Mouse (Mus musculus): ENCODE measurements around the gene Ezh1.

Ezh1 gene

GRCm38 (mm10) chr11:101226065-101226701 is at the start of gene Ezh1:
Ezh1 (minus strand) TSS chr11:101226463.
- peak; percentile 82 to 84 for DNase-seq (ENCODE audit: low spot score in 2 of 2)

- DNase-seq (ENCODE audit: low spot score in 2 of 2): no peak
These were observed 49.0 kb upstream of the Ezh1 start for GRCm38 (mm10) chr11:101275309-101275708.

GRCm38 (mm10) chr11:101272446-101272845 is 46.2 kb upstream of the Ezh1 start:
- DNase-seq (ENCODE audit: low spot score in 2 of 2): no peak

- no peak for DNase-seq (ENCODE audit: low spot score in 2 of 2)
These were observed 43.4 kb upstream of the Ezh1 start for GRCm38 (mm10) chr11:101269577-101270116.

DNA sequence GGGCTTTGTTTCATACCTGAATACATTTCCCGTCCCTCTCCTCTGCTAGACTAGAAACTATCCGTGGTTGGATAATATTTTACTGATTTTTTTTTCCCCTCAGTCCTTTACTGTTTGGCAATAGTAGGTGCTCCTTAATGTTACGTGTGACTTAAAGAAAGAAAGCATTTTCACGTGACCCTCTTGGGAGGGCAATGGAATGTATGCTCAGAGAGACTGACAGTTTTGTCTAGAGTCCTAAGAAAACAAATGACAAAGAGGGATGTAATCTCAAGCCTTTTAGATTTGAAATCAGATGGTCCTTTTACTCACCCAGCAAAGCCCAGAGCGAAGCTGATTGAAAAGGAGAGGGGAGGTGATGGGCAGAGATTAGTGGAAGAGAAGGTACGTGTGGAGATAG is 39.6 kb upstream of the Ezh1 start:
- no peak for DNase-seq (ENCODE audit: low spot score in 2 of 2)

- DNase-seq (ENCODE audit: low spot score in 2 of 2): no peak
These were observed 38.8 kb upstream of the Ezh1 start for GRCm38 (mm10) chr11:101264954-101265471.

DNA sequence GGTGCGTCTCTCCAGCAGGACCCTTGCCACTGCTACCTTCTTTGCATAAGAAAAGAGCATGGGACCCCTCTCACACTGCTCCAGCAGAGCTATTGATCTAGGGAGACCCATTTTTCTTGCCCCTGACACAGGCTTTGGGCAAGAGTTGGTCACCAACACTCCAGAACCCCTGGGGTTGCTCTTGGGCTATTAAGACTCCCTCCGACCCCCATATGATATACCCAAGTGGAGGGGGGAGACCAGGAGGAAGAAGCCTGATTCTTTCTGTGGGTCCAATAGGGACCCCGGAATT is 37.7 kb upstream of the Ezh1 start:
- DNase-seq (ENCODE audit: low spot score in 2 of 2): no peak

- no peak for DNase-seq (ENCODE audit: low spot score in 2 of 2)
These were observed 37.1 kb upstream of the Ezh1 start for GRCm38 (mm10) chr11:101263138-101263988.

DNA sequence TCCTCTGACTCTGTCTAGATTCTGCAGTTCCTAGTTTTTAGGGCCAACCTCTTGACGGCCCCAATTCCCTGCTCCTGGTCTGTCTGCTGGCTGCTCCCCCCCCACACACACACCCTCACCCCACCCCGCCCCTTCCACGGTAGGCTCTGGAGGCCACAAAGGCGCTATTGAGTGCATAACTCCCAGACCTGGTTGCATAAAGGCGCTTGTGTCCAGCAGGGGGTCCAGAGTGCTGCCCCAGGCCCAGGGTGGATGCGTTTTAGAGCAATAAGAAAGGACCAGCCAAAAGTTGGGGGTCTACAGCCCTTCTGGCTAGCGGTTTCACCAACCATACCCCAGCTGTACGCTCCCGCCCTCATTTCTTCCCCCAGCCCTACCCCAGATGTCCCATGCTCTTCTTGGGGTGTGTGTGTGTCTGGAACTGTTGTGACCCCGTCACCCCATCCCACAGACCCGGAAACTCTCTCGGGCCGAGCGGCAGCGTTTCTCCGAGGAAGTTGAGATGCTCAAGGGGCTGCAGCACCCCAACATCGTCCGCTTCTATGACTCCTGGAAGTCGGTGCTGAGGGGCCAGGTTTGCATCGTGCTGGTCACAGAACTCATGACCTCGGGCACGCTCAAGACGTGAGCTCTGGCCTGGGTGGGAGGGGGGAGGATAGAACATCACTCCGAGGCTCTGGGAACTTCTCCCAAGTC is 36.2 kb upstream of the Ezh1 start:
- no peak for DNase-seq (ENCODE audit: low spot score in 2 of 2)

DNA sequence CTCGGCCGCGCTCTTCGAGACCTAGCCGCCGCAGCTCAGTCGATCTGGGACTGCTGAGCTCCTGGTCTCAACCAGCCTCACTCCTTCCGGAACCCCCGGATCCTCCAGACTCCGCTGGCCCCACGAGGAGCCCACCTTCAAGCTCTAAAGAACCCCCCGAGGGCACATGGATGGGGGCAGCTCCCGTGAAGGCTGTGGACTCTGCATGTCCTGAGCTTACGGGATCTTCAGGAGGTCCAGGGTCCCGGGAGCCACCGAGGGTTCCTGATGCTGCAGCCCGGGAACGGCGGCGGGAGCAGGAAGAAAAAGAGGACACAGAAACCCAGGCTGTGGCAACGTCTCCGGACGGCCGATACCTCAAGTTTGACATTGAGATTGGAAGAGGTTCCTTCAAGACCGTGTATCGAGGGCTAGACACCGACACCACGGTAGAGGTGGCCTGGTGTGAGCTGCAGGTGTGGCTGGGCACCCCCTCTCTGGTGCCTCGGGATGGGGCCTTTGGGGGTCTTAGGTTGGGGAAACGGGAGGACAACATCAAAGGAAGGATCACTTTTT is 34.6 kb upstream of the Ezh1 start:
- DNase-seq (ENCODE audit: low spot score in 2 of 2): no peak

DNA sequence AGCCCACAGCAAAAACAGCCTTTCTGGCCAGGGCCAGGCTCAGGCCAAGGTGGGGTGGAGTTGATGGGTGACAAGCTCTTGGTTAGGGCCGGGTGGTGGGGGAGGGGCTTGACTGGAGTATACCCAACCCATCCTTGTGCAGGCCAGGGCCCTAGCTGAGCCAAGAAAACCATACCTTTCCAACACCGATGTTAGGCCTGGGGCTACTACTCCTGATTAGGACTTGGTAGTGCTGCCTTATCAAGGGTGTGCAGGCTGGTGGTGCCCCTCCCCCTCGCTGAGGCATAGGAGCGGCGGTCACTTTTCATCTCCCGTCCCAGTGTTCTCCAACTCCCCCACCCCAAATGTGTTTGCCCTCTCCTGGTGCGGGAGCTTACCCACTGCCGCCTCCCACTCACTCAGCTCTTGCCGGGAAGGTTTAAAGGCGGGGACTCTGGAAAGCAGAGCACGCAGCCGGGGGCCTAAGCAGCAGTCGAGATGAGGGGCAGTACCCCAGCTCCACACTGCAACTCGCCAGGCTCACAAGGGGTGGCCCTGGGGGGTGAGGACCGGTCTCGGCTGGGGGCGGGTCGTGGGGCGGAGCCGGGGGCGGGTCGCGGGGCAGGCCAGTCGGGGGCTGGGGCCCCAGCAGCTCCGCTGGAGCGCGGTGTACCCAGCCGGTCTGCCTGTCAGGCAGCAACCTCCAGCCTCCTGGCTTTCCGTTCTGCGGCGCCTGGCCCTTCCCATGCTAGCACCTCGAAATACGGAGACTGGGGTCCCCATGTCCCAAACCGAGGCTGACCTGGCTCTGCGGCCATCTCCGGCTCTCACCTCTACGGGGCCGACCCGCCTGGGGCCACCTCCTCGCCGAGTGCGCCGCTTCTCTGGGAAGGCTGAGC is 33.9 kb upstream of the Ezh1 start, which contains the start of gene Wnk4:
Wnk4 (plus strand) TSS at position 620 of the 878 bp plus-strand sequence.
- DNase-seq (ENCODE audit: low spot score in 2 of 2): no peak

DNA sequence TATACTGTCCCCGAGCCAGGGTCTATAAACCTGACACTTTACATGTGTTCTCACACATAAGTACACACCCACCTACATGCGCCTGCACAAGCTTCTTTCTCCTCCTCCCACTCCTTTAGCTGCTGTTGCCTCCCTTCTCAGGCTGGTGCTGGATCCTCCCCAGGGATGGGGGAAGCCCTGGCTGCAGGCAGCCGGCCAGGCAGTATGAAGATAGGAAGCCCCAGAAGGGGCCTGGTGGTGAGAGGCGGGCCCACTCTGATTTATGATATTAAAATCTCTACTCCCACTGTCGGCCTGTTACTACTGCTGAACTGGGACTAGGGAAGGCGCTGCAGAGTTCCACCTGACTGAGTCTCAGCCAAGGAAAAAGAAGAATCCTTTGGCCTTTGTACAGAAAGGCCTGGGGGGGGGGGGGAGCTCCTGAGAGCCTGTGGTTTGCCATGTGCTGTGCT is 33.0 kb upstream of the Ezh1 start:
- peak; percentile 71 to 79 for DNase-seq (ENCODE audit: low spot score in 2 of 2)

GRCm38 (mm10) chr11:101255826-101256775 is 29.8 kb upstream of the Ezh1 start:
- no peak for DNase-seq (ENCODE audit: low spot score in 2 of 2)

GRCm38 (mm10) chr11:101253613-101254389 is 27.5 kb upstream of the Ezh1 start, which contains the start of gene Vps25:
Vps25 (plus strand) TSS chr11:101253707.
- peak; percentile 69 to 72 for DNase-seq (ENCODE audit: low spot score in 2 of 2)

DNA sequence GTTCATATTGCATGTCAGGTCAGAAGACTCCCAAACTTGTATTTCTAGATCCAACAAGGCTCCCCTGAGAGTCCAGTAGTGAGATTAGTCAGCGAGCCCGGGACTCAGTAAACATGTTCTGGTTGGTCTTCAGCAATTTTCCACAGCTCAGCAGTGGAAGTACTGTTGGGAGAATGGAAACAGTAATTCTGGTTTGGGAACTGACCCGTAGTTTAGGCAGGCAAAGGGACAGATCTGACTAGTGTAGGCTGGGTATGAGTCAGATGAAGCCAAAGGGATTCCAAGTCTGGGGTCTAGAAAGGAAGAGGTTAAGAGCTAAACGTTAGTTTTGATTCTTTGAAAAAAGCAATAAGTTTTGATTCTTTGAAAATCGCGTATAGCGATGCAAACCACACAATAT is 26.7 kb upstream of the Ezh1 start:
- no peak for DNase-seq (ENCODE audit: low spot score in 2 of 2)

GRCm38 (mm10) chr11:101251031-101251430 is 24.8 kb upstream of the Ezh1 start:
- no peak for DNase-seq (ENCODE audit: low spot score in 2 of 2)

DNA sequence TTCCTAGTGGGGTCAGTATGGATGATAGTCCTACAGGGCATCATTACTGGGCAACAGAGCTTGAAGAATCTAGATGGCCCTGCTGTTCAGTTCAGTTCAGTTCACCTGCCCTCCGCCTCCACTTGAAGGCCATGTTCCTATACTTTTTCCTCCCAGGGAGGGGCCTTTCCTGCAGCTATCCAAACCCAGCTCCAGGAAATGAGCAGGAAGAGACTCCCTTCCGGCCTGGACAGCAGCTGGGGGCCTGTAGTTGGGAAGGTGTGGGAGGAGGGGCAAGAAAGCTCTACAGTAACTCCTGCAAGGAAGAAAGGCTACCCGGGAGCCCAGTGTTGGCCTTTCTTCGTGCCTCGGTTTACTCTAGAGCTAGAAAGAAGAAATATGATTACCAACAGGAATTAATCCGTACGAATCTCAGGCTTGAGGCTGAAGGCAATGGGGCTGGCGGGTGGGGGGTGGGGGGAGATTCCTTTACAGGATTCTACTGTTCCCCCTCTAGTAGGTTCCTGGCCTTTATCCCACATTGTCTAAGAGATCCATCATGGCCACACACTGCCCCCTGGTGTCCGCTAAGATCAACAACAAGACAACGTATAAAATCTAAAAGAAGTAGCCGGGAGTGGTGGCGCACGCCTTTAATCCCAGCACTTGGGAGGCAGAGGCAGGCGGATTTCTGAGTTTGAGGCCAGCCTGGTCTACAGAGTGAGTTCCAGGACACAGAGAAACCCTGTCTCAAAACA is 22.2 kb upstream of the Ezh1 start:
- DNase-seq (ENCODE audit: low spot score in 2 of 2): no peak

DNA sequence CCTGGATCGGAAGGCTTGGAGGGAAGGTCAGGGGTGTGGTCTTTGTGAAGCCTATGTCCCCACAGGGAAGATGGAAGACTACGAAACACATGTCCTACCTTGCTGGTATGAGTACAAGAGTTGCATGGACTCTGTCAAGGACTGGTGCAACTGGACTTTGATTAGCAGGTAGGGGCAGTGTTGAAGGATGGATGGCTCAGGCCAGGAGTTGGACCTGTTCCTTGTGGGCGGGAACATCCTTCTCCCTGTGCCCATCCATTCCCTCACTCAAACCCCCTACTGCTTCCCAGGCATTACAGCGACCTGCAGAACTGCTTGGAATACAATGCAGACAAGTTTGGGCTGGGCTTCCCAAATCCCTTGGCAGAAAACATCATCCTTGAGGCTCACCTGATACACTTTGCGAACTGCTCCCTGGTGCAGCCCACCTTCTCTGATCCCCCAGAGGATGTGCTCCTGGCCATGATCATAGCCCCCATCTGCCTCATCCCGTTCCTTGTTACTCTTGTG is 21.3 kb upstream of the Ezh1 start:
- no peak for DNase-seq (ENCODE audit: low spot score in 2 of 2)
